ENCODE assay signal across 8 mouse cellular contexts in genomic region chr9:119465595-119465994, GRCm38 (mm10). TPM values are rescaled to one million over a fixed set of nuclear protein-coding genes. Genes with fewer than 3 reads are reported as not detected.
A peak's percentile ranks its signal among the peaks of the same experiment; 100 is the strongest.
DNase-seq lines count a peak whose midpoint lies in the region; ATAC-seq lines count a peak whose summit lies in the region.

No protein-coding gene starts in this region.

- peak; percentile 50; the same call in 1 of the 2 replicates for ATAC-seq in stomach, embryonic 15.5 days (ENCODE audit: insufficient read depth, low FRiP score, low read depth)

- no peak overlapping the region for H3K4me2 ChIP-seq in stomach, embryonic 15.5 days

- no peak overlapping the region for H3K9ac ChIP-seq in stomach, embryonic 15.5 days

- no peak overlapping the region for H3K4me3 ChIP-seq in stomach, embryonic 15.5 days (replicated peaks)

- 68% methylated on average over 7 of the region's 7 CpGs for WGBS in stomach, embryonic 15.5 days

- no peaks in the 10 kb centered on the region for H3K9me3 ChIP-seq in stomach, embryonic 15.5 days

- DNase-seq in cerebellum, postnatal 36 days, result peak; percentile 39 to 53
- DNase-seq in cerebellum, adult 11 months, result no peak
- peak; percentile 33 for DNase-seq in ovary, postnatal 14 days (ENCODE audit: low spot score)
- DNase-seq in ovary, postnatal 10 days (ENCODE audit: low spot score), result no peak
- peak; percentile 71 for DNase-seq in gastrocnemius, postnatal 10 days
- DNase-seq in kidney, postnatal 25 days, result peak; percentile 54 to 69
- DNase-seq in right cerebral cortex, postnatal 36 days (ENCODE audit: low spot score in 2 of 2), result no peak

- no peak overlapping the region for H3K27ac ChIP-seq in stomach, embryonic 15.5 days

- H3K4me1 ChIP-seq in stomach, embryonic 15.5 days, result no peaks in the 10 kb centered on the region

- peaks cover 28% of the 10 kb centered on the region for H3K36me3 ChIP-seq in stomach, embryonic 15.5 days

- H3K27me3 ChIP-seq in stomach, embryonic 15.5 days (replicated peaks), result no peaks in the 10 kb centered on the region

RNA-seq across cellular contexts. Expression of gene Exog, which starts 20.9 kb away (rescaled TPM):
- total RNA-seq in gastrocnemius, postnatal 10 days (2021), result 1 to 10 TPM; 2.4 to 3.1 TPM
- polyA plus RNA-seq in stomach, embryonic 15.5 days (2015; fragmentation: Nextera tagmentation; extraction: Ambion mirVana), result 21.1 and 21.4 TPM in 2 replicates

Comparison
In these comparisons a context has a peak if more than half of its experiments do, and no peak if none do; other contexts are left out.
1. DNase-seq: peak in cerebellum, postnatal 36 days (2 of 2), ovary, postnatal 14 days (single experiment), gastrocnemius, postnatal 10 days (single experiment) and kidney, postnatal 25 days (2 of 2); none in cerebellum, adult 11 months (single experiment), ovary, postnatal 10 days (single experiment) and right cerebral cortex, postnatal 36 days (0 of 2).